Mouse (Mus musculus) ES-E14 (cell line): ENCODE data around the gene Scn1b.

Experiments
- CHD2 ChIP-seq: IDR thresholded peaks from 2 replicates; pipeline ENCODE4 v1.6.1; 2014; ENCODE audit warnings: mild to moderate bottlenecking, low read depth, low read length, inconsistent platforms
- HCFC1 ChIP-seq: IDR thresholded peaks from 2 replicates; pipeline ENCODE4 v1.6.1; 2012; ENCODE audit warnings: low read length, inconsistent platforms, borderline replicate concordance; ENCODE audit not compliant: insufficient read depth
- MAFK ChIP-seq: IDR thresholded peaks from 2 replicates; pipeline ENCODE4 v1.6.1; 2014; ENCODE audit warnings: mild to moderate bottlenecking, low read depth, low read length, inconsistent platforms; ENCODE audit not compliant: insufficient read depth
- ZC3H11A ChIP-seq: IDR thresholded peaks from 2 replicates; pipeline ENCODE4 v1.6.1; 2012; ENCODE audit warnings: low read depth, mild to moderate bottlenecking, inconsistent platforms, low read length, borderline replicate concordance
- ZNF384 ChIP-seq: IDR thresholded peaks from 2 replicates; pipeline ENCODE4 v1.6.1; 2012; ENCODE audit warnings: low read depth, low read length, inconsistent platforms

- TF ChIP-seq ZC3H11A: no peak
- no peak for TF ChIP-seq CHD2
- TF ChIP-seq MAFK: no peak
- TF ChIP-seq ZNF384: no peak
- no peak for TF ChIP-seq HCFC1
Observed at GRCm38 (mm10) chr7:31139765-31140164, 13.0 kb upstream of the Scn1b start.
